Mouse (Mus musculus) midbrain, embryonic 13.5 days (tissue): Measurements from ENCODE around the gene Mrpl28. TPM values are rescaled to one million over a fixed set of nuclear protein-coding genes. Genes with fewer than 3 reads are reported as not detected.
"Not testable (repeated sequence)": the region's sequence is repeated elsewhere in the genome, so short reads cannot be mapped to it uniquely, and the experiment has no call there.

ENCODE experiments used
- ATAC-seq: fragments of 200-750 bp; cut with Nextera tagmentation; 2 replicates; pipeline ENCODE4 v1.8.0; 2017; ENCODE audit warnings: mild to moderate bottlenecking, moderate TSS enrichment, moderate library complexity
- H3K27ac ChIP-seq: fragments of 300-500 bp; sonication (generic); 2 replicates; pipeline ENCODE4 v1.5.1; 2015; ENCODE audit warnings: inconsistent platforms, mild to moderate bottlenecking, moderate library complexity
- H3K27me3 ChIP-seq: fragments of 300-500 bp; sonication (generic); 2 replicates; pipeline ENCODE4 v1.6.1; 2015; ENCODE audit warnings: mild to moderate bottlenecking, inconsistent platforms
- H3K36me3 ChIP-seq: fragments of 300-500 bp; sonication (generic); 2 replicates; pipeline ENCODE4 v1.6.1; 2015; ENCODE audit warnings: mild to moderate bottlenecking, inconsistent platforms
- H3K4me1 ChIP-seq: fragments of 300-500 bp; sonication (generic); replicated peaks from 2 replicates; pipeline ENCODE4 v1.6.1; 2015; ENCODE audit warnings: inconsistent platforms
- H3K4me2 ChIP-seq: fragments of 300-500 bp; sonication (generic); replicated peaks from 2 replicates; pipeline ENCODE4 v1.6.1; 2015; ENCODE audit warnings: moderate library complexity, mild to moderate bottlenecking, inconsistent platforms
- H3K4me3 ChIP-seq: fragments of 300-500 bp; sonication (generic); replicated peaks from 2 replicates; pipeline ENCODE4 v1.5.1; 2015; ENCODE audit warnings: mild to moderate bottlenecking, inconsistent platforms
- H3K9ac ChIP-seq: fragments of 300-500 bp; sonication (generic); replicated peaks from 2 replicates; pipeline ENCODE4 v1.6.1; 2015; ENCODE audit warnings: mild to moderate bottlenecking, inconsistent platforms
- H3K9me3 ChIP-seq: fragments of 300-500 bp; sonication (generic); 2 replicates; pipeline ENCODE4 v1.6.1; 2016; ENCODE audit warnings: mild to moderate bottlenecking, inconsistent platforms
- WGBS: fragments of 180-500 bp; shearing (Covaris S2); methylation state at CpG from one replicate; pipeline ENCODE4 v1.1.7; 2015; 5-methylcytosine and 5-hydroxymethylcytosine counted together
- polyA plus RNA-seq: library from polyadenylated mRNA; unstranded; fragments of >200 nt; fragmentation: Nextera tagmentation; extraction: Ambion mirVana; gene quantifications from 2 replicates; pipeline ENCODE4 v1.2.1, GENCODE M21; 2015

Gene Mrpl28
- polyA plus RNA-seq, 1 experiment from 2014 or later: 191 TPM

- Histone ChIP-seq H3K27me3 (peaks cover 17% of the 10 kb centered on the region; the same call in 1 of the 2 replicates), H3K4me1 (peaks cover 41% of the 10 kb centered on the region), H3K4me2 (peak overlapping the region; percentile 79), H3K9me3 (no peaks in the 10 kb centered on the region), H3K4me3 (peak overlapping the region; percentile 95), H3K9ac (peak overlapping the region; percentile 99), H3K36me3 (peaks cover 19% of the 10 kb centered on the region), H3K27ac (peak overlapping the region; percentile 95)
- ATAC-seq: peak; percentile 74
- under 1% methylated on average over 56 of the region's 58 CpGs for WGBS
These were observed 15.6 kb downstream of the Mrpl28 start for GRCm38 (mm10) chr17:26138901-26139381.

DNA sequence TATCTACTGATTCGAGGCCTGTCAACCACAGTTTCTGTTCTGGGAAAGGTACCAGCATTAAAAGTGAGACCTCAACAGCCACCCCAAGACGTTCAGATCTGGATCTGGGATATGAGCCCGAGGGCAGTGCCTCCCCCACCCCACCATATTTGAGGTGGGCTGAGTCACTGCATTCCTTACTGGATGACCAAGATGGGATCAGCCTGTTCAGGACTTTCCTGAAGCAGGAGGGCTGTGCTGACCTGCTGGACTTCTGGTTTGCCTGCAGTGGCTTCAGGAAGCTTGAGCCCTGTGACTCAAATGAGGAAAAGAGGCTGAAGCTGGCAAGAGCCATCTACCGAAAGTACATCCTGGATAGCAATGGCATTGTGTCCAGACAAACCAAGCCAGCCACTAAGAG lies 19.5 kb downstream of the Mrpl28 start:
- no peaks in the 10 kb centered on the region for H3K9me3 ChIP-seq
- no peaks in the 10 kb centered on the region for H3K27me3 ChIP-seq
- H3K27ac ChIP-seq: no peak overlapping the region
- 95% methylated on average over 4 of the region's 4 CpGs for WGBS
- H3K9ac ChIP-seq: no peak overlapping the region
- no peak for ATAC-seq
- peaks cover 56% of the 10 kb centered on the region for H3K36me3 ChIP-seq
- no peak overlapping the region for H3K4me3 ChIP-seq
- no peak overlapping the region for H3K4me2 ChIP-seq
- peaks cover 30% of the 10 kb centered on the region for H3K4me1 ChIP-seq

GRCm38 (mm10) chr17:26143386-26143785 lies 20.1 kb downstream of the Mrpl28 start:
- Histone ChIP-seq H3K4me1 (peaks cover 25% of the 10 kb centered on the region), H3K4me2 (no peak overlapping the region)
- 98% methylated on average over 5 of the region's 5 CpGs for WGBS

GRCm38 (mm10) chr17:26149056-26149455 lies 25.8 kb downstream of the Mrpl28 start:
- no peak overlapping the region for H3K27ac ChIP-seq
- no peaks in the 10 kb centered on the region for H3K4me1 ChIP-seq
- no peak overlapping the region for H3K4me3 ChIP-seq
- H3K9ac ChIP-seq: no peak overlapping the region
- H3K36me3 ChIP-seq: peaks cover 85% of the 10 kb centered on the region
- no peaks in the 10 kb centered on the region for H3K9me3 ChIP-seq
- no peak overlapping the region for H3K4me2 ChIP-seq
- no peak for ATAC-seq
- WGBS: 88% methylated on average over 2 of the region's 2 CpGs
- no peaks in the 10 kb centered on the region for H3K27me3 ChIP-seq

More at GRCm38 (mm10) chr17:26143386-26143785, 20.1 kb downstream of the Mrpl28 start:
- H3K9me3 ChIP-seq: no peaks in the 10 kb centered on the region
- ATAC-seq: no peak
- peaks cover 61% of the 10 kb centered on the region for H3K36me3 ChIP-seq
- H3K9ac ChIP-seq: no peak overlapping the region
- H3K27ac ChIP-seq: no peak overlapping the region
- no peak overlapping the region for H3K4me3 ChIP-seq
- no peaks in the 10 kb centered on the region for H3K27me3 ChIP-seq

DNA sequence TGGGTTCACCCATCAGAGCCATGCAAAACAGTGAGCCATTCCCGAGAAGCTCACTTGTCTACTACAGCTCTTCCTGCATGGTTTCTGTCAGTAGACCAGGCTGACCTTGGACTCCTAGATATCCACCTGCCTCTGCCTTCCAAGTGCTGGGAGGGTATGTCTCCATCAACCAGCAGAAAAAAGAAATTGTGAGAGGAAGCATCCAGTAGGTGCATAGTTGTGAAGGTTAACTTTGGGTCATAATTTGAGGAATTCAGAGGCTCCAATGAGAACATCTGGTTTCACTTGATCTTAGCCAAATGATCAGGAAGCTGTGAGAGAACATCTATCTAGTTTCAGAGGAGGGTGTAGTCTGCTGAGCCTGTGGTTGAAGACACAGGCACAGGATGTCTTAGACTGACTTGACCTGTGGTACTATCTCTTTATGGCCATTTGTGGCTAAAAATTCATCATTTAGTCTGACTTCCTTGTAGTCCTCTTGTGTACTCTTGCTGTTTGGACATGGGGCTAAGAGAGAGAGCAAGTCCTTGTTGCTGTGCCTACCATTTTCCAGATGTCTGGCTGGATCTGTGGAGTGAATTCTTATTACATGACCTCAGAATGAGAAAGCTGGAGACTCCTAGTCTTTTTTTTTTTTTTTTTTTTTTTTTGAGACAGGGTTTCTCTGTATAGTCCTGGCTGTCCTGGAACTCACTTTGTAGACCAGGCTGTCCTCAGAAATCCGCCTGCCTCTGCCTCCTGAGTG lies 28.8 kb downstream of the Mrpl28 start:
- peaks cover 68% of the 10 kb centered on the region for H3K36me3 ChIP-seq
- no peak for ATAC-seq
- WGBS: 95% methylated on average over 2 of the region's 2 CpGs

GRCm38 (mm10) chr17:26162736-26163135 lies 39.4 kb downstream of the Mrpl28 start:
- Histone ChIP-seq H3K27me3 (no peaks in the 10 kb centered on the region), H3K27ac (no peak overlapping the region), H3K4me2 (no peak overlapping the region), H3K9ac (no peak overlapping the region), H3K4me1 (no peaks in the 10 kb centered on the region), H3K4me3 (no peak overlapping the region), H3K36me3 (0 out of 2 replicates have a peak, but pooled peaks cover 4% of the 10 kb centered on the region), H3K9me3 (no peaks in the 10 kb centered on the region)
- ATAC-seq: no peak
- WGBS: 90% methylated on average over 1 of the region's 1 CpGs

More for the DNA sequence above, 28.8 kb downstream of the Mrpl28 start:
- no peak overlapping the region for H3K9ac ChIP-seq
- no peaks in the 10 kb centered on the region for H3K9me3 ChIP-seq
- no peak overlapping the region for H3K4me3 ChIP-seq
- no peak overlapping the region for H3K4me2 ChIP-seq
- H3K4me1 ChIP-seq: no peaks in the 10 kb centered on the region
- H3K27me3 ChIP-seq: no peaks in the 10 kb centered on the region
- H3K27ac ChIP-seq: no peak overlapping the region

DNA sequence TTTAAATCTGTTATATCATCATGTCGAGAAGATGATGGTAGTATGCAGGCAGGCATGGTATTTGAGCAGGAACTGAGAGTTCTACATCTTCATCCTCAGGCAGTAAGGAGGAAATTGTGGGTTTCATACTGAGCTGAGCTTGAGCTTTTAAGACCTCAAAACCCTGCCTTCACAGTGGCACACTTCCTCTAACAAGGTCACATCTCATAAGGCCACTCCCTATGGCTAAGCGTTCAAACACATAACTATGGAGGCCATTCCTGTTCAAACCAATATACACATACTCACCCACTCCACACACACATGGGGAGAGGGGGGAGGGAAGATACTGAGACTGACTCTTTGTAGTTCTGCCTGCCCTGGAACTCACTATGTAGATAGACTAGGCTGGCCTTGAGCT lies 44.7 kb downstream of the Mrpl28 start:
- no peaks in the 10 kb centered on the region for H3K27me3 ChIP-seq
- 96% methylated on average over 2 of the region's 2 CpGs for WGBS
- ATAC-seq: no peak
- no peak overlapping the region for H3K27ac ChIP-seq
- H3K4me3 ChIP-seq: no peak overlapping the region
- H3K4me2 ChIP-seq: no peak overlapping the region
- no peaks in the 10 kb centered on the region for H3K4me1 ChIP-seq
- 0 out of 2 replicates have a peak, but pooled peaks cover 8% of the 10 kb centered on the region for H3K36me3 ChIP-seq
- no peaks in the 10 kb centered on the region for H3K9me3 ChIP-seq
- H3K9ac ChIP-seq: no peak overlapping the region

- H3K4me1 ChIP-seq, H3K9me3 ChIP-seq, H3K4me2 ChIP-seq, ATAC-seq, H3K9ac ChIP-seq, H3K27me3 ChIP-seq, H3K27ac ChIP-seq, H3K4me3 ChIP-seq: not testable (repeated sequence)
- peaks cover 51% of the 10 kb centered on the region for H3K36me3 ChIP-seq
- 92% methylated on average over 2 of the region's 2 CpGs for WGBS
These were observed 51.9 kb downstream of the Mrpl28 start for GRCm38 (mm10) chr17:26175248-26175647.

Other genes with a start within 250 kb of the Mrpl28 start
- gene Mettl26, start 248.4 kb upstream of the Mrpl28 start, polyA plus RNA-seq: 69.7 and 75.4 TPM in 2 replicates
- gene Wfikkn1, start 242.6 kb upstream of the Mrpl28 start, polyA plus RNA-seq: 0.61 and 0.70 TPM in 2 replicates
- 44.3 and 47.1 TPM in 2 replicates for gene Rab40c, start 203.8 kb upstream of the Mrpl28 start, polyA plus RNA-seq
- gene Pigq, start 178.6 kb upstream of the Mrpl28 start, polyA plus RNA-seq: 56.9 and 58.0 TPM in 2 replicates
- gene Nhlrc4, start 178.5 kb upstream of the Mrpl28 start, polyA plus RNA-seq: 0.12 TPM in 1 of 2 replicates, not detected in the other
- gene A930017K11Rik, start 170.9 kb upstream of the Mrpl28 start, polyA plus RNA-seq: 0.48 and 0.62 TPM in 2 replicates
- 19.1 and 21.1 TPM in 2 replicates for gene Capn15, start 137.7 kb upstream of the Mrpl28 start, polyA plus RNA-seq
- gene Rab11fip3, start 53.9 kb upstream of the Mrpl28 start, polyA plus RNA-seq: 27.6 and 35.0 TPM in 2 replicates
- gene Decr2, start 33.2 kb upstream of the Mrpl28 start, polyA plus RNA-seq: 27.0 and 28.2 TPM in 2 replicates
- gene Nme4, start 27.9 kb upstream of the Mrpl28 start, polyA plus RNA-seq: 31.8 and 36.8 TPM in 2 replicates
- gene Tmem8, start 10.2 kb upstream of the Mrpl28 start, polyA plus RNA-seq: 2.4 and 2.6 TPM in 2 replicates
- 17.3 and 21.6 TPM in 2 replicates for gene Axin1, start 15.2 kb downstream of the Mrpl28 start, polyA plus RNA-seq
- gene Pdia2, start 75.6 kb downstream of the Mrpl28 start, polyA plus RNA-seq: not detected in 2 replicates
- gene Rgs11, start 79.5 kb downstream of the Mrpl28 start, polyA plus RNA-seq: 2.0 and 3.0 TPM in 2 replicates
- gene Arhgdig, start 84.3 kb downstream of the Mrpl28 start, polyA plus RNA-seq: 28.1 and 28.3 TPM in 2 replicates
- 25.3 and 31.0 TPM in 2 replicates for gene Fam234a, start 120.7 kb downstream of the Mrpl28 start, polyA plus RNA-seq
- gene Luc7l, start 129.4 kb downstream of the Mrpl28 start, polyA plus RNA-seq: 121 and 126 TPM in 2 replicates